Mouse (Mus musculus): Measurements from ENCODE around the gene Zfp971.
"Not testable (repeated sequence)": the region's sequence is repeated elsewhere in the genome, so short reads cannot be mapped to it uniquely, and the experiment has no call there.

DNA sequence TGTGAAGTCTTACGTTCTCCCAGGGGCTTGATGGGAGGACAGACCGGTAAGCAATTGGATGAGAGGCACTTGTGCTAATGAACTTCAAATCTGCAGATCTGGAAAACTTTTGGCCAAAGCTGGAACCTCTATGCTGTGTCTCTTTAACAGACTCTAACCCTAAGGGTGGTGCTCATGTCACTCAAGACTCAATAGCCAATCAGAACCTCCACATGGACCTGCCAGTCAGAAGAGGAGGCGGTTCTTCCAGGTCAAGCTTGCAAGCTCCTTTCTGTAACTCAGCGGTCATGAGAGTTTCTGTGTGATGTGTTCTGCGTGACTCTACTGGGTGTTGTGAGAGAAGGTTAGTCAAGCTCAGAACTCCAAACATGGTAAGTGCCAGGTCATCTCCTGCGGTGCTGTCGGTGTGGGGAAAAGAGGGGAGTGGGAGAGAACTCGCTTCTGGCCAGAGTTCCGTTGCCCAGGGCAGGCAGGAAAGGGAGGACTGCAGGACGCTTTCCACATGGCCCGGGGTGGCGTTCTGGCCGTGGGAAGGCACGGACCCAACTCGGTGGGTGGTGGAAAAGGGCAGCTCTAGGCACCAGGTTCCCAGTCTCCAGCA lies at the start of gene Zfp971:
- not testable (repeated sequence) for TF ChIP-seq CTCF (conservative IDR thresholded peaks at IDR 0.05 in 1 of 2, IDR thresholded peaks at IDR 0.05 in 1 of 2; ENCODE audit: low read depth in 2 of 2, low read length in 2 of 2); ELF1 (IDR thresholded peaks at IDR 0.05; ENCODE audit: low read depth, low read length); RCOR1 (conservative IDR thresholded peaks at IDR 0.05; ENCODE audit: low read depth, low read length)

Data from CH12.LX (cell line).